ENCODE assay signal across 8 mouse cellular contexts in genomic region chr3:88140903-88141430, GRCm38 (mm10). TPM values are rescaled to one million over a fixed set of nuclear protein-coding genes. Genes with fewer than 3 reads are reported as not detected.
DNase-seq lines count a peak whose midpoint lies in the region; ATAC-seq and TF ChIP-seq lines count a peak whose summit lies in the region.

No protein-coding gene starts in this region.

- WGBS in heart, embryonic 15.5 days, result 34% methylated on average over 6 of the region's 6 CpGs
- 14% methylated on average over 6 of the region's 6 CpGs for WGBS in bone marrow, adult 2 months
- 58% methylated on average over 6 of the region's 6 CpGs for WGBS in hindbrain, embryonic 15.5 days

- H3K36me3 ChIP-seq in heart, embryonic 15.5 days, result no peaks in the 10 kb centered on the region
- no peaks in the 10 kb centered on the region for H3K36me3 ChIP-seq in hindbrain, embryonic 15.5 days

- TF ChIP-seq POLR2A in bone marrow, adult 2 months (IDR thresholded peaks at IDR 0.05; ENCODE audit: borderline replicate concordance, control insufficient read depth, low read depth, low read length), result no peak

- no peak for DNase-seq in heart, adult 8-10 months (ENCODE audit: low spot score)
- peak; percentile 28 for DNase-seq in neural tube, embryonic 10.5 days (ENCODE audit: extremely low spot score, low spot score)
- no peak for DNase-seq in layer of hippocampus, adult 8-10 months (ENCODE audit: low spot score in 2 of 2)
- DNase-seq in frontal cortex, postnatal 36 days (ENCODE audit: low spot score in 2 of 2), result no peak
- no peak for DNase-seq in gastrocnemius, postnatal 10 days

- H3K4me1 ChIP-seq in heart, embryonic 15.5 days (replicated peaks), result peaks cover 66% of the 10 kb centered on the region
- peaks cover 9% of the 10 kb centered on the region for H3K4me1 ChIP-seq in bone marrow, adult 2 months (ENCODE audit: control insufficient read depth, insufficient read depth, low read length)
- H3K4me1 ChIP-seq in hindbrain, embryonic 15.5 days (replicated peaks), result peaks cover 59% of the 10 kb centered on the region

- H3K9me3 ChIP-seq in heart, embryonic 15.5 days (replicated peaks), result no peaks in the 10 kb centered on the region
- H3K9me3 ChIP-seq in hindbrain, embryonic 15.5 days, result no peaks in the 10 kb centered on the region

- no peaks in the 10 kb centered on the region for H3K27me3 ChIP-seq in heart, embryonic 15.5 days
- 0 out of 2 replicates have a peak, but pooled peaks cover 8% of the 10 kb centered on the region for H3K27me3 ChIP-seq in hindbrain, embryonic 15.5 days

- no peak for ATAC-seq in heart, embryonic 15.5 days (replicated peaks; ENCODE audit: insufficient number of reproducible peaks, insufficient read depth, low FRiP score, low read depth)
- no peak for ATAC-seq in hindbrain, embryonic 15.5 days (ENCODE audit: low FRiP score, low read depth)

- H3K4me3 ChIP-seq in heart, embryonic 15.5 days, result peak overlapping the region; percentile 96
- H3K4me3 ChIP-seq in bone marrow, adult 2 months (replicated peaks; ENCODE audit: control insufficient read depth, low read depth, low read length), result no peak overlapping the region
- H3K4me3 ChIP-seq in hindbrain, embryonic 15.5 days, result peak overlapping the region; percentile 95; the same call in 1 of the 2 replicates

- H3K9ac ChIP-seq in heart, embryonic 15.5 days, result peak overlapping the region; percentile 91; the same call in 1 of the 2 replicates
- H3K9ac ChIP-seq in hindbrain, embryonic 15.5 days, result no peak overlapping the region

- H3K27ac ChIP-seq in heart, embryonic 15.5 days, result peak overlapping the region; percentile 100
- peak overlapping the region; percentile 99 for H3K27ac ChIP-seq in bone marrow, adult 2 months (ENCODE audit: control insufficient read depth, insufficient read depth, low read depth, low read length, poor library complexity)
- peak overlapping the region; percentile 99 for H3K27ac ChIP-seq in hindbrain, embryonic 15.5 days (replicated peaks)

- no peak for TF ChIP-seq CTCF in bone marrow, adult 2 months (IDR thresholded peaks at IDR 0.05; ENCODE audit: control insufficient read depth, insufficient read depth, low read length)

- H3K4me2 ChIP-seq in heart, embryonic 15.5 days, result peak overlapping the region; percentile 88
- H3K4me2 ChIP-seq in hindbrain, embryonic 15.5 days, result peak overlapping the region; percentile 91

RNA-seq across cellular contexts. Expression of gene Mef2d, which starts 1.2 kb away (rescaled TPM):
- polyA plus RNA-seq in heart, embryonic 15.5 days (2015; fragmentation: Nextera tagmentation; extraction: Ambion mirVana), result 35.4 and 43.2 TPM in 2 replicates
- 100 to 1,000 TPM; 125 to 139 (median 131) TPM for total RNA-seq in heart, adult 8-10 months (2022)
- polyA plus RNA-seq in bone marrow, adult 2 months (2011; ENCODE audit: insufficient read depth, insufficient read length, low replicate concordance, missing spikeins), result 39.7 and 64.7 TPM in 2 replicates
- polyA plus RNA-seq in hindbrain, embryonic 15.5 days (2015; fragmentation: Nextera tagmentation; extraction: Ambion mirVana), result 19.2 and 23.9 TPM in 2 replicates
- 100 to 1,000 TPM; 189 to 206 (median 196) TPM for total RNA-seq in layer of hippocampus, adult 8-10 months (2022)
- total RNA-seq in gastrocnemius, postnatal 10 days (2021), result 100 to 1,000 TPM; 148 to 163 TPM

RNA-seq across cellular contexts. Expression of gene Iqgap3, which starts 59.2 kb away (rescaled TPM):
- polyA plus RNA-seq in heart, embryonic 15.5 days (2015; fragmentation: Nextera tagmentation; extraction: Ambion mirVana), result 21.1 and 25.1 TPM in 2 replicates
- total RNA-seq in heart, adult 8-10 months (2022), result under 1 TPM; 0.22 to 0.80 (median 0.45) TPM
- polyA plus RNA-seq in bone marrow, adult 2 months (2011; ENCODE audit: insufficient read depth, insufficient read length, low replicate concordance, missing spikeins), result 11.5 and 21.5 TPM in 2 replicates
- 3.4 and 4.4 TPM in 2 replicates for polyA plus RNA-seq in hindbrain, embryonic 15.5 days (2015; fragmentation: Nextera tagmentation; extraction: Ambion mirVana)
- 1 to 10 TPM in 1 of 4 experiments, under 1 TPM in 3; 0.12 to 1.2 (median 0.56) TPM for total RNA-seq in layer of hippocampus, adult 8-10 months (2022)
- 1 to 10 TPM; 5.6 to 8.3 TPM for total RNA-seq in gastrocnemius, postnatal 10 days (2021)
